Mouse (Mus musculus) forebrain, embryonic 13.5 days (tissue): Measurements from ENCODE around the gene Morn1. TPM values are rescaled to one million over a fixed set of nuclear protein-coding genes. Genes with fewer than 3 reads are reported as not detected.

Experiments
- ATAC-seq: fragments of 200-750 bp; cut with Nextera tagmentation; 2 replicates; pipeline ENCODE4 v1.8.0; 2017
- H3K27ac ChIP-seq: fragments of 300-500 bp; sonication (generic); 2 replicates; pipeline ENCODE4 v1.5.1; 2015; ENCODE audit warnings: inconsistent platforms, mild to moderate bottlenecking, moderate library complexity
- H3K27me3 ChIP-seq: fragments of 300-500 bp; sonication (generic); 2 replicates; pipeline ENCODE4 v1.6.1; 2015; ENCODE audit warnings: mild to moderate bottlenecking, inconsistent platforms
- H3K36me3 ChIP-seq: fragments of 300-500 bp; sonication (generic); 2 replicates; pipeline ENCODE4 v1.6.1; 2015; ENCODE audit warnings: mild to moderate bottlenecking, inconsistent platforms; ENCODE audit not compliant: poor library complexity, severe bottlenecking
- H3K4me1 ChIP-seq: fragments of 300-500 bp; sonication (generic); 2 replicates; pipeline ENCODE4 v1.6.1; 2015; ENCODE audit warnings: inconsistent platforms
- H3K4me2 ChIP-seq: fragments of 300-500 bp; sonication (generic); 2 replicates; pipeline ENCODE4 v1.6.1; 2015; ENCODE audit warnings: inconsistent platforms, mild to moderate bottlenecking, moderate library complexity
- H3K4me3 ChIP-seq: fragments of 300-500 bp; sonication (generic); 2 replicates; pipeline ENCODE4 v1.5.1; 2015; ENCODE audit warnings: mild to moderate bottlenecking, inconsistent platforms
- H3K9ac ChIP-seq: fragments of 300-500 bp; sonication (generic); 2 replicates; pipeline ENCODE4 v1.6.1; 2015; ENCODE audit warnings: mild to moderate bottlenecking, inconsistent platforms
- H3K9me3 ChIP-seq: fragments of 300-500 bp; sonication (generic); replicated peaks from 2 replicates; pipeline ENCODE4 v1.6.1; 2016; ENCODE audit warnings: inconsistent platforms
- WGBS: fragments of 180-500 bp; shearing (Covaris S2); methylation state at CpG from one replicate; pipeline ENCODE4 v1.1.7; 2015; 5-methylcytosine and 5-hydroxymethylcytosine counted together
- polyA plus RNA-seq: library from polyadenylated mRNA; unstranded; fragments of >200 nt; fragmentation: Nextera tagmentation; extraction: Ambion mirVana; gene quantifications from 2 replicates; pipeline ENCODE4 v1.2.1, GENCODE M21; 2015

Gene Morn1
- polyA plus RNA-seq, 1 experiment from 2014 or later: 7.4 TPM

DNA sequence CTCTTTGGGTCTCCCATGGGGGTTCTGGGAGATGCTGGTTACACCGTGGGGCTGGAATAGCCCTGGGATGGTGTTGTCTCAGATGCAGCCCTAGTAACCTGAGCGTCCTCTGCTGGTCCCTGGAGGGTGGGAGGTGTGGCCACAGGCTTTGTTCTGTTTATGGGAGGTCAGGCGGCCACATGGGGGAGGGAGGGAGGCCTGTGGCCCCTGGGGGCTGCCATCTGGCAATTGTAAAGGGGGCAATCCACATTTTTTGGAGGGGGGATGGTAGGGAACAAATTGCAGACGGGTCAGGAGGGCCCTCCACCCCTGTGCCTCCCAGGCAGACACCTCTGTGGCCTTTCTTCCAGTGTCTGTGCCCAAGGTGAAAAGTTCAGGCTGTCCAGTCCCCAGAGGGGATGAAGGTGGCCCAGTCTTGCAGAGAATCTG is 103.3 kb downstream of the Morn1 start:
- Histone ChIP-seq H3K27me3 (no peaks in the 10 kb centered on the region), H3K36me3 (no peaks in the 10 kb centered on the region), H3K4me2 (no peak overlapping the region), H3K4me3 (no peak overlapping the region), H3K9me3 (no peaks in the 10 kb centered on the region), H3K4me1 (peaks cover 75% of the 10 kb centered on the region), H3K9ac (peak overlapping the region; percentile 26), H3K27ac (peak overlapping the region; percentile 51; the same call in 1 of the 2 replicates)
- no peak for ATAC-seq
- 8% methylated on average over 4 of the region's 4 CpGs for WGBS

DNA sequence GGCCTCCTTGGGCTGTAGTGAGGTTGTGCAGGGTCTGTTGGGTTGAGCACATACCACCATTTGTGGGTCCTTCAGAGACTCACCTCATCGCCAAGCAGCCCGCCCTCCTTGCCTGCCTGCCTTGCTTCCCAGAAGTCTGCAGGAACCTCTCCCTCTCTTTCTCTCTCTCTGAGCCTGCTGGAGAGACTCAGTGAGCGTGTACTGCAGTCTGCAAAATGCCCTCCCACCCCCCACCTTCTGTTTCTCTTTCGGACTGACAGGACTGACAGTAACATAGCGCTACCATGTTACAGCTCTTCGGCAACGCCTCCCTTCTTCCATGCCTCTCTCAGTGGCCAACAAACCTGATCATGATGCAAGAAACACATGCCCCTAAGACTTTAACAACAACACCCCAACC is 103.9 kb downstream of the Morn1 start:
- no peak overlapping the region for H3K4me3 ChIP-seq
- H3K4me1 ChIP-seq: peaks cover 69% of the 10 kb centered on the region
- 46% methylated on average over 7 of the region's 7 CpGs for WGBS
- no peak overlapping the region for H3K4me2 ChIP-seq
- H3K36me3 ChIP-seq: no peaks in the 10 kb centered on the region
- no peaks in the 10 kb centered on the region for H3K9me3 ChIP-seq
- H3K27ac ChIP-seq: peak overlapping the region; percentile 25; the same call in 1 of the 2 replicates
- H3K27me3 ChIP-seq: no peaks in the 10 kb centered on the region
- no peak for ATAC-seq
- peak overlapping the region; percentile 26; the same call in 1 of the 2 replicates for H3K9ac ChIP-seq

Other genes starting within 250 kb of the Morn1 start
- 0.31 and 0.45 TPM in 2 replicates for gene Ttc34, start 249.1 kb upstream of the Morn1 start, polyA plus RNA-seq
- gene Mmel1, start 217.0 kb upstream of the Morn1 start, polyA plus RNA-seq: 0.12 and 0.24 TPM in 2 replicates
- 29.5 and 34.1 TPM in 2 replicates for gene Fam213b, start 187.4 kb upstream of the Morn1 start, polyA plus RNA-seq
- gene Tnfrsf14, start 158.0 kb upstream of the Morn1 start, polyA plus RNA-seq: 0.14 and 0.28 TPM in 2 replicates
- gene Hes5, start 125.7 kb upstream of the Morn1 start, polyA plus RNA-seq: 243 and 266 TPM in 2 replicates
- gene Pank4, start 122.5 kb upstream of the Morn1 start, polyA plus RNA-seq: 41.1 and 45.0 TPM in 2 replicates
- gene Plch2, start 29.8 kb upstream of the Morn1 start, polyA plus RNA-seq: 5.9 and 6.3 TPM in 2 replicates
- gene Pex10, start 19.6 kb upstream of the Morn1 start, polyA plus RNA-seq: 18.5 and 22.8 TPM in 2 replicates
- 125 and 130 TPM in 2 replicates for gene Rer1, start 195 bp upstream of the Morn1 start, polyA plus RNA-seq
- gene Ski, start 136.0 kb downstream of the Morn1 start, polyA plus RNA-seq: 11.3 and 12.0 TPM in 2 replicates
- gene Faap20, start 163.2 kb downstream of the Morn1 start, polyA plus RNA-seq: 90.3 and 93.2 TPM in 2 replicates